Mouse (Mus musculus): ENCODE results near the gene Btaf1. TPM values are rescaled to one million over a fixed set of nuclear protein-coding genes. Genes with fewer than 3 reads are reported as not detected.

The Btaf1 gene
- total and polyA plus RNA-seq, 3 experiments = 31.9 to 43.2 (median 38.3) TPM

DNA sequence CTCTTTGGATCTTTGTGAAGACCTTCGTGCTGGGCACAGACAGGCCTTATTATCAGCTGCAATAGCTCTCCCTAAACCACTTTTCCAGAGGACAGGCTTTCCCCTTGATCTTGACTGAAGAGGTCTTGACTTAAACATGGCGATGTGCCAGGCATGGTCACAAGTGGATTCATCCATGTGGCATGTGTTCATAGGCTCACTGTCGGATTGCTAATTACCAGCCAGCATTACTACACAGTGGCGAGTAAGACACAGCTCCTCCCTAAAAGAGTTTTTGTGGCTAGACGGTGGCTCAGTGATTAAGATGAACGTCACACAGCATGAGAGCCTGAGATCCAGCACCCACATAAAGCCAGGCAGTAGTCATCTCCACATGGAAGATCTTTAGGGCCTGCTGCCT, 103.9 kb downstream of the Btaf1 start:
- no peak for TF ChIP-seq NRF1 (IDR thresholded peaks at IDR 0.05; ENCODE audit: low read depth, low read length)
- no peak for TF ChIP-seq CTCF (conservative IDR thresholded peaks at IDR 0.05 in 1 of 2, IDR thresholded peaks at IDR 0.05 in 1 of 2; ENCODE audit: low read depth in 2 of 2, low read length in 2 of 2)
- TF ChIP-seq NELFE (IDR thresholded peaks at IDR 0.05; ENCODE audit: low read depth, low read length) = no peak
- TF ChIP-seq ELF1 (IDR thresholded peaks at IDR 0.05; ENCODE audit: low read depth, low read length) = no peak
- TF ChIP-seq MAX (IDR thresholded peaks at IDR 0.05; ENCODE audit: low read length) = no peak
- no peak for TF ChIP-seq ZNF384 (IDR thresholded peaks at IDR 0.05; ENCODE audit: low read depth, low read length)
- no peaks in the 10 kb centered on the region for H3K9me3 ChIP-seq (replicated peaks; ENCODE audit: low read length)
- dilution Hi-C loops (cut with MboI; ENCODE audit: extremely low pct_ligation_motif_present, extremely low pct_unique_long_range_greater_than_20kb, low sequenced_read_pairs) = no loop called here

DNA sequence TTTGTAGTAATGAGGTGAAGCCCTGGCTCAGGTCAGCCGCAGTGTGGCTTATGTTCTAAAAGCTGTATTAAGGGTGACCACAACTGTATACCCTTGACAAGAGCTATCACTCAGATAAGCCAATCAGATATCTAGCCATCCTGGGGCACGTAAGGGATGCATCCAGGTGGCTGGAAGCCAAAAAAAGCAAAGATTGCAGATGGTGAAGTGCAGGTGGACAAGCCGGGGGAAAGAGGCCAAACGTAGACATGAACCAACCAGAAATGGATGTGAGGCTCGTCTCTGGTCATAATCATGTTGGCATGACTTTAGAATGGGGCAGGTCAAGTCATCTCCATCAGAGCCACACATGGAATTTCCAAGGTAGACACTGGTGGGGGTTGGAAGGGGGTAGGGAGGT, 105.6 kb downstream of the Btaf1 start:
- H3K4me2 ChIP-seq (ENCODE audit: insufficient read depth, low read depth, poor library complexity, severe bottlenecking) = no peak overlapping the region
- no peaks in the 10 kb centered on the region for H3K9me3 ChIP-seq (replicated peaks; ENCODE audit: low read length)
- TF ChIP-seq TBP (conservative IDR thresholded peaks at IDR 0.05; ENCODE audit: low read depth, low read length) (no peak), MYC (IDR thresholded peaks at IDR 0.05; ENCODE audit: low read depth, low read length) (no peak), ZC3H11A (IDR thresholded peaks at IDR 0.05; ENCODE audit: low read depth, low read length) (no peak), USF1 (IDR thresholded peaks at IDR 0.05; ENCODE audit: low read depth, low read length) (no peak), MAFK (IDR thresholded peaks at IDR 0.05; ENCODE audit: insufficient replicate concordance, low read length) (no peak), HCFC1 (IDR thresholded peaks at IDR 0.05; ENCODE audit: low read depth, low read length) (no peak), CHD2 (IDR thresholded peaks at IDR 0.05; ENCODE audit: low read length) (no peak), MEF2A (IDR thresholded peaks at IDR 0.05; ENCODE audit: borderline replicate concordance, low read depth, low read length) (no peak), MXI1 (IDR thresholded peaks at IDR 0.05; ENCODE audit: low read depth, low read length) (no peak), UBTF (IDR thresholded peaks at IDR 0.05; ENCODE audit: low read depth, low read length) (no peak), NELFE (IDR thresholded peaks at IDR 0.05; ENCODE audit: low read depth, low read length) (no peak), TCF12 (IDR thresholded peaks at IDR 0.05; ENCODE audit: low read depth, low read length) (no peak), CTCF (conservative IDR thresholded peaks at IDR 0.05 in 1 of 2, IDR thresholded peaks at IDR 0.05 in 1 of 2; ENCODE audit: low read depth in 2 of 2, low read length in 2 of 2) (no peak), E2F4 (IDR thresholded peaks at IDR 0.05; ENCODE audit: insufficient replicate concordance, low read depth, low read length) (no peak)
- H3K9ac ChIP-seq (ENCODE audit: insufficient read depth, low read depth) = no peak overlapping the region
- in situ Hi-C loops (cut with MboI; ENCODE audit: low pct_ligation_motif_present, low pct_unique_long_range_greater_than_20kb, low sequenced_read_pairs) (no loop called here), dilution Hi-C loops (cut with MboI; ENCODE audit: extremely low pct_ligation_motif_present, extremely low pct_unique_long_range_greater_than_20kb, low sequenced_read_pairs) (no loop called here)
- H3K27me3 ChIP-seq (replicated peaks) = no peaks in the 10 kb centered on the region
- peaks cover 2 to 4% of the 10 kb centered on the region in 2 experiments; a peak in 3 of 4 replicates for H3K4me1 ChIP-seq (ENCODE audit: control insufficient read depth in 1 of 2, insufficient read depth in 2 of 2)
- no peaks in the 10 kb centered on the region for H3K79me2 ChIP-seq (replicated peaks; ENCODE audit: control insufficient read depth, extremely low read depth, insufficient read depth, poor library complexity, severe bottlenecking)
- no peak overlapping the region for H3K4me3 ChIP-seq (replicated peaks in 1 of 3; ENCODE audit: low read depth in 2 of 3, low read length in 2 of 3, poor library complexity in 1 of 3)
- no peak overlapping the region for H3K27ac ChIP-seq (ENCODE audit: insufficient read depth, low read depth)
- DNase-seq (ENCODE audit: extremely low read depth) = no peak
- H3K36me3 ChIP-seq (replicated peaks in 1 of 2; ENCODE audit: control insufficient read depth in 1 of 2, insufficient read depth in 1 of 2, low read length in 1 of 2) = peaks cover 0 to 4% of the 10 kb centered on the region in 2 experiments

More for the DNA sequence above, 103.9 kb downstream of the Btaf1 start:
- H3K4me1 ChIP-seq (ENCODE audit: control insufficient read depth in 1 of 2, insufficient read depth in 2 of 2) = peaks cover 8 to 21% of the 10 kb centered on the region in 2 experiments; a peak in 3 of 4 replicates
- H3K79me2 ChIP-seq (replicated peaks; ENCODE audit: control insufficient read depth, extremely low read depth, insufficient read depth, poor library complexity, severe bottlenecking) = no peaks in the 10 kb centered on the region
- H3K9ac ChIP-seq (ENCODE audit: insufficient read depth, low read depth) = no peak overlapping the region
- no peak overlapping the region for H3K4me3 ChIP-seq (replicated peaks in 1 of 3; ENCODE audit: low read depth in 2 of 3, low read length in 2 of 3, poor library complexity in 1 of 3)
- H3K4me2 ChIP-seq (ENCODE audit: insufficient read depth, low read depth, poor library complexity, severe bottlenecking) = no peak overlapping the region
- DNase-seq (ENCODE audit: extremely low read depth) = no peak
- peaks cover 0 to 5% of the 10 kb centered on the region in 2 experiments for H3K36me3 ChIP-seq (replicated peaks in 1 of 2; ENCODE audit: control insufficient read depth in 1 of 2, insufficient read depth in 1 of 2, low read length in 1 of 2)
- in situ Hi-C loops (cut with MboI; ENCODE audit: low pct_ligation_motif_present, low pct_unique_long_range_greater_than_20kb, low sequenced_read_pairs) = no loop called here
- H3K27ac ChIP-seq (ENCODE audit: insufficient read depth, low read depth) = no peak overlapping the region
- H3K27me3 ChIP-seq (replicated peaks) = no peaks in the 10 kb centered on the region
